Mouse (Mus musculus) lung, postnatal 4 days (tissue): ENCODE results near the gene Rassf3.

Source experiments
- DNase-seq, 2 experiments: peaks; one replicate each; pipeline ENCODE4 v3.0.0; 2021

Gene Rassf3

DNA sequence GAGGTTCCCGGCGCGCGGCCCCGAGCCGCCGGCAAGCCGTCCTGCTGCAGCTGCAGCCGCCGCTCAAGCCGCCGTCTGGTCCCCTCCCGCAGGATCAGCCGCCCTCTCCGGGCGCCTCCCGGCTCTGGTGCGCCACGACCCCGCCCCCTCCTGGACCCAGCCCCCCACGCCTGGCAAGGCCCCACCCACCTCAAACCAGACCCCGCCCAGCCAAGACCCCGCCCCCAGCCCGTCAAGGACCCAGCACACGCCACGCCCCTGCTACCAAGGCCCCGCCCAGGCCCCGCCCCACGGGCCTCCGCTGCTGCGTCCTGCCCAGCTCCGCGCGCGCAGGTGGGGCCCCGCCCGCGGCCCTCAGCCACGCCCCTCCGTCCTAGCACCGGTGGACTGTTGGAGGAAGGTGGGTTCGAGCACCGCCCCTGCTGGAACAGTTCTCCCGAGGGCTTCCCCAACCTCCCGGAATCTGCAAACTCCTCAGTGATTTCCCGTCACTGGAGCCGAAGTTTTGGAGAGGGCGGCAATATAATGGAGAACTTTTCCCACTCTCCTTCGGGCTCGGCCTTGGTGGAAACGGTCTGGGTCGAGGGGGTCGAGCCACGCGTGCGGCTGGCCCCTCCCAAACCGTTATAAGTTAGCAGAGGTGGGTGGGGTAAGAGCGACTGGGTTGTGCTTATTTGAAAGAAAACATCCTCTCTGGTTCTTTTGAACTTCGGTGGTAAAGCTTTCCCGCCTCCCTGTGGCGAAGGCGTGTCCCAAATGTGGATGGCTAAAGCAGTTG lies at the start of gene Rassf3:
Gene Rassf3, minus strand, starts transcription at position 158 of the 778 bp plus-strand sequence.
- peak; percentile 97 to 98 for DNase-seq

DNA sequence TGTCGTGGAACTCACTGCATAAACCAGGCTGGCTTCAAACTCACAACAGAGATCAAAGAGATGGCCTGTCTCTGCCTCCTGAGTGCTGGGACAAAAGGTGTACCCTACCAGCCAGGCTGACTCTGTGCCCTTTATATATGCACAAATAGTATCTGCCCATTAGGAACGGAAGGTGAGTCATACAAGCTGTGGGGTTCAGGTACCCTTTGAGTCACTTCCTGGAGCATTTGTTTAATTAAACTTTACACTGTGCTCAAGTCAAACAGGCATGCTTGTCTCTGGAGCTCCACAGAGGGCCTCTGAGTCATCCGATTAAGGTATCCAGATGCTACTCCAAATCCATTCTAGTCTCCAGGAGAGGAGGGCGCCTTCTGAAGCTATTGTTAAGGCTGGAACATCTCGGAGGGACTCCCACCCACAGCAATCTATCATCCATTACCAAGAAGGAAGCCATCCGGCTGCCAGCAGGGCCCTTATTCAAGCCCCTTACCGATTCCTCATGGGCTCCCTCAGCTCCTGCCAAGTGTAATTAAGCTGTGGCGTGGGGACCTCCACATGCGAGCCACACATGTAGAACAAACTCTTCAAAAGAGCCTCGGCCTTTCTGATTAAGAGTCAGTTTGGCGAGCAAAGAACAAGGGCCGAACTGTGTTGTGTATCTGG lies 44.9 kb upstream of the Rassf3 start:
- DNase-seq, result peak in 1 of 2 experiments; percentile 21

DNA sequence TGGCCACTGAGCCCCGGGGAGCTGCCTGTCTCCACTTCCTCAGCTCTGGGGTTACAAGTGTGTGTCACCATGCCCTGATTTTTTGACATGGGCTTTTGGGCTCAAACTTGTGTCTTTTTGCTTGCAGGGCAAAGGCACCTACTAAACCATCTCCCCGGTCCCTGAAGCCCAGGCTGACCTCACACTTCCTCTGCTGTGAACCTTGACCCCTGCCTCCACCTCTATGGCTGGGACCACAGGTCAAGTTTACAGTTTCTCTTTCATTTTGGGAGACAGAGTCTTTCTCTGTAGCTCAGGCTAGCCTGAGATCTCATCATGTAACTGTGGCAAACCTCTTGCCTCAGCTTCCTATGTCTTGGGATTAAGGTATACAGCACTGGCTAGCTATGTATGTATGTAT lies 43.6 kb upstream of the Rassf3 start:
- no peak for DNase-seq

DNA sequence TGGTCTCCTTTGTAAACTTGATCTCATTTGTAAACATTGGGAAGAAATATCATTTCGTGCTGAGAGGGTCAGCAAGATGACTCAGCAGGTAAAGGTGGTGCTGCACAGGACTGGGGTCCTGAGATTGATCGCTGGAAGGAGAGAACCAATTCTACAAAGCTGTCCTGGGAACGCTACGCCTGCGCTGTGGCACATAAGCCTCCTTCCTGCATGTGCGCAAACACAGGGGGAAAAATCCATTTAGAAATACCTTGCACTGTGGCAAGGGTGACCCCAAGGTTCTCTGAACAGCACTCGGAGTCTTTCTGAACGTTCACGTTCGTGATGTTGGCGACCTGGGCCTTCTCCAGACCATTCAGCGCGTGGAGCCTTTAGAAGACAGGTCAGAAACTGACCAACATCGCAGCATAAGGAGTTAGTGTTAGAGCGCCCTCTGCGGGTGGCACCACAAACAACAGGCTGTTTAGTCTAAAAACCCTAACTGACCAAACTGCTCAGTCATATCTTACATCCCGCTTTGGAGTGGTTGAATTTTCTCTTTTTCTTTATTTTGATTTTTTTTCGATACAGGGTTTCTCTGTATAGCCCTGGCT lies 40.0 kb upstream of the Rassf3 start:
- DNase-seq, result peak; percentile 85 to 91

DNA sequence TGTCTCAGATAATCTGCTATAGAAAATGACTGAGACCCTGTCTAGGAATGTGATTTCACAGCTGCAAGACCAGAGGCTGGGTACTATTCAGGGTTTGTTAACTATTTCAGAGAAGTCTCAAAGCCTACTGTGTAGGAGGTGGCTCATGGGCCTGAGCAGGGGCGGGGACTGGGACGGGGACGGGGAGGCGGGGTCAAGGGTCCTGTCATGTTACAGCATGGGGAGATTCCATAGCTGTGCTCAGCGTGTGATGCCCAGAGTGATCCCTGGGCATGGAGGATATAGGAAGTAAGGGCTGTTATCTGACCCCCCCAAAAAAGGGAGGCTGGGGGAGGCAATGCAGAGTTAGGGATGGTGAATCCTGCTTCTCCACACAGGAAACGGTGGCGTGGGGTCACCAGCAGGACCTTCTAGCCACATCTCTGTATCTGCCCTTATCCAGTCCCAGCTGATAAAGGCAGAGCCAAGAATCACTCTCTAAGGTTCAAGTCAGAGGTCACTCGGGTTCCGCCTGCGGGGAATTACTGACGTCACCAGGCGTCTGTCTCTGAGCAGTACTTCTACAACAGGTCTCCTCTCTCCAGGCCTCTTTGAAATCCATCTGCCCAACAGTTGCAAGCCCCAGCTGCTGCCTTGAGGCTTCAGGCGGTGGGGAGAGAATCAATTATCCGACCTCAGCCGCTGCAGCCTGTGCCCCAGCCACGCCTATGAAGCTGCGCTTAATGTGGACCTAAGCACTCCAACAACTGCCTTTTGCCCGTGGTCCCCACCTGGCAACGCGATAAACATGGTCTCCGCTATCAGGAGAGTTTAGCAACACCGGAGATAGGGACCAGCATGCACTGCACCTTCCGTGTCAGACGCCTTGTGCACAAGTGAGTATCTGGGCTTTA lies 33.9 kb upstream of the Rassf3 start:
- peak in 1 of 2 experiments; percentile 48 for DNase-seq

DNA sequence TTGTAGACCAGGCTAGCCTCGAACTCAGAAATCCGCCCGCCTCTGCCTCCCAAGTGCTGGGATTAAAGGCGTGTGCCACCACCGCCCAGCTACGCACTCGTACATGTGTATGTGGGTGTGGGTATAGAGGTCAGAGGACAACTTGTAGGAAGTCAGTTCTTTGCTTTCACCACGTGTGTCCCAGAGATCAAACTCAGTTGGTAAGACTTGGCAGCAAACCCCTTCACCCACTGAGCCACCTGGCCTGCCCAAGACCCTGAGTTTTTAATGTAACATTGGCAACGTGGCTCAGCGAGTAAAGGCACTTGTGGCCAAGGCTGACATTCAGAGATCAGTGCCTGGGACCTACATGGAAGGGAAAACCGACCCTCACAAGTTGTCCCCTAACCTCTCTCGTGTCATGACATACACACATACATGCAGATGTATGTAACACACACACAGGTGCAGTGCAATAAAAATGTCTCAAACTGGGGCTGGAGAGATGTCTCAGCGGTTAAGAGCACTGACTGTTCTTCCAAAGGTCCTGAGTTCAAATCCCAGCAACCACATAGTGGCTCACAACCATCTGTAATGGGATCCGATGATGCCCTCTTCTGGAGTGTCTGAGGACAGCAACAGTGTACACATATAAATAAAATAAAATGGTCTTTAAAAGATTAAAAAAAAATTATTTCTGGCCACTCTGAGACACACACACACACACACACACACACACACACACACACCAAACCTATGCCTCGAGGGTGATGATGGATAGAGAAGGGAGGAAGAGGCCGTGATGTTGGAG lies 31.8 kb upstream of the Rassf3 start:
- no peak for DNase-seq

DNA sequence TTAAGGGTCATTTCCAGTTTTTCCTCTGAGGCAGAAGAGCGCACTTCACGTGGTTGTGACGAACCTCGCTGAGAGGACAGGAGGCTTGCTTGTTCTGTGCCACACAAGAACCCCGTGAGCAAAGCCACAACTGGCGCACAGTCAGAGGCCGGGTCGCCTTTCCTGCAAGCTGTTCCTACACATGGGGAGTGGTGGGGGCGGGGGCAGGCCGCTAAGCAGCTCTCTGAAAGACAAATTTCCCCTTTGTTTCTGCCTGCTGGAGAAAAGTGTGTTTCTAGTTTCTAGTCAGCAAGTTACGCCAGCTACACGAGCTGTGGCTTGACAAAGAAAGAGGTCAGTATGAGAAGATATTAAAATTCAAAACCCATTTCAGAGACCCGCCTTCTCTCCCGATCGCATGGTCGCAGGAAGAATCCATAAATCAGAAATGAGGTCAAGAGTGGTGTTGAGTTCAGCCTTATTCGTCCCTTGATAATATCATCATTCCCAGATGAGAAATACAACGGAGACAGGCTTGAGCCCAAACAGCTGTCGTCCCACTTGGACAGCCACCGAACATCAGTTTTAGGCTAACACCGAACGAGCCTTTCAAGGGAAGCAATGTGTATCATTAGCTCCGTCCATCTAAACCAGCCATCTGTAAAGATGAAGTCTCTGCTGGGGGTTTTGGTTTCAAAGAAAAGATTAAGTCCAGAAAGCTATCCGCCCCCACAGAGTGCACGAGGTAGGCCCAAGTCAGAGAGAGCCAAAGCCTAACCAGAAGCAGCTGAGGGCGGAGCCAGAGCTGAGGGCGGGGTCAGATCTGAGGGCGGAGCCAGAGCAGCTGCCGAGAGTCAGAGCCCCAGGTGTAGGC lies 30.8 kb upstream of the Rassf3 start:
- peak; percentile 78 to 85 for DNase-seq

DNA sequence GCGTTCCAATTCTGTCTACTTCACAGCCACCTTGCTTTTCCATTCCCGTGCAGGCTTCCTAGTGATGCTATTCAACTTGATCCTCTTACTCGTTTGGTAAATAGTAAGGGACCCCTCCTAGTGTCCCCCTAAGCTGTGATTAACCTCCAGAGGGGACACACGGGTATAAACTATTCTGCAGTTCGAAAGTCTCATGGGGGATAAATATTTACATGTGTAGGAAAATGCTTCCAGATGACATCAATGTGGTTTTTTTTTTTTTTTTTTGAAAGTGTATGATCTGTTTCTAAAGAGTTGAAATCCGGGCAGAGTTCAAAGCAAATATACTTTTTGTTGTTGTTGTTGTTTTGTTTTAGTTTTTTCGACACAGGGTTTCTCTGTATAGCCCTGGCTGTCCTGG lies 29.8 kb upstream of the Rassf3 start:
- DNase-seq, result no peak

DNA sequence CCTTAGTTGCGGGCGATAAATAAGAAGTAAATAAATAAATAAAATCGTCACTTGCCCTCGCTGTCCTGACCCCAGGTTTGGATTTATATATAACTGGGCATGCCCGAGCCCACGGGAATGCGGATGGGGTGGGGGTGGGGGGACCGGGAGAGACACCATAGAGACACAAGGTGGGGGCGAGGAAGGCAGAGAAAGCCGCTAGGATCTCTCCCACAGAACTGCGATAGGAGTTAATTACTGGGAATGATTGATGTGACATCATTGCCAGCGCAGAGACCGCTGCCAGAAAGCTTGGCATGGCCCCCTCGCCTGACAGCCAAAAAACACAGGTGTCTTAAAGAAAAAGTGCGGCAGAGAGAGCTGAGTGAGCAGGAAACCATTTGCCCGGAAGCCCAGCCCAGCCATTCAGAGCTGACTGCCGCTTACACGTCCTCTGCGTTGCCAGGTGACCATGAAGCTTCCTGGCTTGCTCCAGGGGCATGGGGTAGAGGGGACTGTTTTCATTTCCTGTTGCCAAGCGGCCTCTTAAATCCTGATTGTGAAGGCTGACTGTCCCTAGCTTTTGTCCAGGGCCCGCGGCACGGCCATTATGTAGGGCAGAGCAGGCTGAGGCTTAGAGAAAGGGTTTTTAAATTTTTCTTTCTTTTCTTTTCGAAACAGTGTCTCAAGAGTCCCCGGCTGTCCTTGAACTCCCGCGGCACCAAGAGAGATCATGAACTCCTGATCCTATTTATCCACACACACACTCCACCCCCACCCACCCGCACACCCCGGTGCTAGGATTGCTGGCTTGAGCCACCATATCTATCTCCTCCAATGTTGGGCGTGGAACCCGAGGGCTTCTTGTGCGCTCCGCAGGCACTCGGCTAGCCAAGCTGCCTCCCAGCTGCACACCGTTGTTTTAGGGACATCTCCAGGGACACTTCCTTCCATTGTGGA lies 29.1 kb upstream of the Rassf3 start:
- peak; percentile 81 to 89 for DNase-seq

DNA sequence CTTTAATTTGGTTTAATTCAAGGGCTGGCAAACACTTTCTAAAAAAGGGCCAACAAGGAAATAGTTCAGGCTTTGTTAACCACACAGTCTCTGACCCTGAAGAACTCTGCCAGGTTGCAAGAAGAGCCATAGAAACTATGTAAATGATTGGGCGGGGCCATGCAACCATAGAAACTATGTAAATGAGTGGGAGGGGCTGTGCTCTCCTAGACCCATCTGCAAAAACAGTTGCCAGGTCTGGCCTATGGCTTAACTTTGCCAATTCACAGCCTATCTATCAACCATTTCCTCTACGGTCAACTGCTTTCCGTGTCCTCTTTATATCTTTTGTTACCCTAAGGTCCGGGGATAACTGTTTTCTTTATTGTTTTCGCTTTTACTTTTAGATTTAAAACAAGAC lies 25.0 kb upstream of the Rassf3 start:
- DNase-seq, result peak in 1 of 2 experiments; percentile 31

DNA sequence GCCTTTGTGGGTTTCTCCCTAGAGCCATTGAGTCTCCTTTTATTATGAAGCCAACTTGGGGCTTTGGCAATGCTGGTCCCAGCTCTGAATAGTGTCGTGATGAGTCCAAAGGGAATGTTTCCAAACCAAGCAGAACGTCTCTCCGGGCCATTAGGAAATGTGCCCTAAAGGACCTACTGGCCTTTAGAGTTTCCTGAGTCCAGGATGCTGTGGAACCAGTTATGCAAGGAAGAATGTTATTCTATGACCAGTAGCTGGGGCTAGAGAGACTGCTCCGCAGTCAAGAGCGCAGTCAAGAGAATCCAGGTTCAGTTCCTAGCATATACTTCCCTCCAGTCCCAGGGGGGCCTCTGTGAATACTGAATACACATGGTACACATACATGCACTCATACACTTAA lies 23.9 kb upstream of the Rassf3 start:
- DNase-seq, result no peak

DNA sequence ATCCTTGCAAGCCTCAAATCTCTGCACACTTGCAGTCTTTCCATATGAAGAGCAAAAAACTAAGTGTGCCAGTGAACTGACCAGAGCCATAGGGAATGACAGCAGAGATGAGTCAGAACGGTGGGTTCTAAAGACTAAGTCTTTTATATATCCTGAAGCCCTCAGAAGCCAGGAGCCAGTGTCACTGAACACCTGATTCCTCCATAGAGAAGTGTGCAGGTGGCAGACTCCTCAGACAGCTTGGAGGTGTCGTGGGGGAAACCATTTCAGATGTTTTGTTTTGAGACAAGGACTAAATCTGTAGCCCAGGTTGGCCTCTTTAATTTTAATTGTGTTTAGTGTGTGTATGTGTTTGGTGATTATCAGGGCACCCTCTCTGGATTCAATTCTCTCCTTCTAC lies 22.9 kb upstream of the Rassf3 start:
- no peak for DNase-seq

DNA sequence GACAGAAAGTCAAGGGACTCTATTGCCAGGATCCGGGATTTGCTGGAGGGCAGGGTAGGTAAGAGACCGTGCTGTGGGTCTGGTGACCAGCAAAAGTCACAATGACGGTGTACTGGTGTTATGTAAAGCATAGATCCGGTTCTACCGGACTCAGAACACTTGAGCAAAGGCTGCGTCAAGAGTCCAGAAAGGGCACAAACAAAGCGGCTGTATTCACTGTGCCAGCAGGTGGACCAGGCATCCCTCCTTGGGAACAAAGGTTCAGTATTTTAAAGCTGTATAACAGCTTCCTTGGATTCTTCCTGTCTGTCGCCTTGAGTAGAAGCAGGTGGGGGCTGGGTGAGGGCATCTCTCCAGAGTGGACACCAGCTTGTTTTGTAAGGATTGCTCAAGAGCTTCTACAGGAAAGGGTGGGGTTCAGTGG lies 22.3 kb upstream of the Rassf3 start:
- peak; percentile 76 to 84 for DNase-seq

DNA sequence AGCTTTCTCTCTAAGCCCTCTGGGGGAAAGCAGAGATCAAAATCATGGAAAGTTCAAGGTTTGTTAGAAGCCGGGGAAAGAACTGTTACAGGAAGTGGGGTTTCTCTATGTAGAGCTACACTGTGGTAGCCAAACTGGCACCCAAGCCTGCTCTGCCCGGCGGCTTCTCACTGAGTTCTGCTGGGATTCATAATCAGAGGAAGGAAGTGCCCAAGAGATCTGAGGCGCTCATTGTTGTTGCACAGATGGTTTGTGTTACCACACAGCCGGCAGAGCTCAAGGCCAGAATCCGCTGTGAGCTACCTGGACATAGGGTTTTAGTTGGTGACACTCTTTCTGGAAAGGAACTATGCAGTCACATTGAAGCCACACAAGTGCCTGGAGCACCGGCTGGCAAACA lies 21.8 kb upstream of the Rassf3 start:
- peak; percentile 54 to 73 for DNase-seq

DNA sequence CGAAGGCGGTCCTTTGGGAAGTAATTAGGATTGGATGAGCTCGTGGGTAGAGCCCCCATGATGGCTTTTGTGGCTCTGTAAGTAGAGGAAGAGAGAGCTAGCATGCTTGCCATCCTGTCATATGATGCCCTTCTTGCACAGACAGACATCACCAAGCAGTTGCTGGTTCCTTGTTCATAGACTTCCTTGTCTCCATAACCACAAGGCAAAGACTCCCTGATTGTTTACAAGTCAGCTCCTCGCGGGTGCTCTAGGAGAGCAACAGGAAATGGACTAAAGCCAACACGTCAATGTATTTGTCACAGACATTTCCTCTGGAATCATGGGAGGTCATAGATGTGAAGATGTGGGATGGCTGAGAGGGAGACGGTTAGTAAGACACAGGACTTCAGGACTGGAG lies 20.5 kb upstream of the Rassf3 start:
- DNase-seq, result peak; percentile 55 to 60

DNA sequence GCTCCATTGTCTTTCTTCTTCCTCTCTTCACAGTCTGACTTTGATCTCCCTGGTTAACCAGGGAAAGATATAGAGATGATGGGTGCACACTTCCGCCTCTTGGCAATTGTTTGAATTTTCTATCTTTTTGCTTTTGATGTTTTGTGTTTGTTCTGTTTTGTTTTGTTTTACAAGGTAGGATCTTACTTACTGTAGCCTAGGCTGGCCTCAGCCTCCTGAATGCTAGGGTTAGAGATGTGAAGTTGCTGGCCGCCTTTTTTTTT lies 17.9 kb upstream of the Rassf3 start:
- no peak for DNase-seq

DNA sequence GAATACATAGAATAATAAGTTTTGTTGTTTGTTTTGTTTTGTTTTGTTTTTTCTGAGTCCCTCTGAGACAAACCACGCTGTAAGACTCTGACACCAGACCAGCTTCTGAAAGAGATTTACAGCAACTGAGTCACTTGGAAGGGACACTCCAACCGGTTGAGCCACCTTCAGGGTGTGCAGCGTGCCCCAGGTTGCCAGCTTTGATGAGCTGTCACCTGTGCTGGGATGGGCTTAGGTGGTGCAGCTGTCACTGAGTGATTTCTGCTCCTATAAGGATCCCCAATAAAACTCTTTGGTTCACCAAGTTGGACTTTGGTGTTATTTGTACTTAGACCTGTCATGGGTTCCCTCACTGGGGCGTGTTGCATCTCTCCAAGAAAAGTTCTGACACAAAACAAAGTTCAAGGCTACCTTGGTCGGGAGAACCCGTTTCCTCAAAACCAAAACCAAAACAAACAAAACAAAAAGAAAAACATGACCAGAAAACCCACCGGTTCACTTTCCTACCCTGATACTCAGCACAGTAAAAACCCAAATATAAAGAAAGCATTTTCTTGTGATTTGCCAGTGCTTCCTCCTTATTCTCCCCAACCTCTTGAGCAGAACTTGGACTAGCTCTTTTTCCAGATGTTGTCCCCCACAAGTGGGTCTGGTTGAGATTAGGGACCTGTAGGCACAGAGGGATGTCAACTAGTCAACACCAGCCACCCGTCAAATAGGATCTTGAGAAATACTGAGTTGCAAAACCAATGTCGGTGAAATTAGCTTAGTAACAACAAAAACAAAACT lies 17.4 kb upstream of the Rassf3 start:
- DNase-seq, result no peak

DNA sequence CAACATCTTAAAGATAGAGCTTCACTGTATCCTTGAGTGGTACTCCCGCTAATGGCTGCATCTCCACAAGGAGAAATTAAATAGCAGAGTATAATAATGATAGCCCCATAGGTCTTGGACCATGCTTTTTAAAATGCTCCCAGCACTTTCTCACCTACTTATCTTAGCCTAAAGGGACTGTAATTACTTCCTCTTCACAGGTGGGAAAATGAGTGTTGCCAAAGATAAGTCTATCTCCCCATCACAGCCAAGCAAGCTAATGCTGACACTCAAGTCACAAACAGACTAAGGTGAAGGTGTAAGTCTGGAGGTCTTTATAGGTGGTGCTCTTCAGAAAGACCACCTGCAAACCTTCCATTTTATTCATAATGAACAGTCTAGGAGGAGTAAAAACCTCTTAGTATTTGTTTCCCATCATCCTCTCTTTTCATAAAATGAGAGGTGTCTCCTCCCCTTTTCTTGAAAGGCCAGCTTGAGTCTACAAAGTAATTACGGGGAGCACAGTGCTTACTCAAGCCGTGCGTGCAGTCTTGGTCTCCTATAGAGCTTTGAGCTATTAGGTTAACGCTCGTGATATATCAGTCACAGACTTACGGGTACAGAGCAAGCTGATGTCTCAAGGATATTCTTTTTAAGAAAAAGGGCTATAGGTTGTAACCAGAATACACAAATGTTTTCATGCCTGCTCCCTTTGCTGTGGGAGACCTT lies 16.6 kb upstream of the Rassf3 start:
- no peak for DNase-seq

DNA sequence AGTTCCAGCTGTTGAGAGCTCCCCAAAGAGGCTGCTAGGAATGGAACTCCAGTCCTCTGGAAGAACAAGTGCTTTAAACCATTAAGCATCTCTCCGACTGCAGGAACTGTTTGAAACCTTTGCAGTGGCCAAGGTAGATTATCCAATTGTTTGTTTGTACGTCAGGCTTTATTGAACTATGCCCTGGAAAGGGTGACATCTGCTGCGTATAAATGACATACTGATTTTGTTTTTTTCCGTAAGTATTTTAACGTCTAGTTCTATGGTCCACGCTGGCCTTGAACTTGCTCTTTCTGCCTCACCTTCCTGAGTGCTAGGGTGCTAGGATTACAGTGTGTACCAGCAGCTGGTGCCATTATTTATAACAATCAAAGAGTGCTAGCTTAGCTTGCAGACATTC lies 13.8 kb upstream of the Rassf3 start:
- no peak for DNase-seq
